Mouse (Mus musculus) bone marrow, adult 2 months (tissue): ENCODE measurements around the gene Parp1. TPM values are rescaled to one million over a fixed set of nuclear protein-coding genes. Genes with fewer than 3 reads are reported as not detected.

Source experiments
- H3K27ac ChIP-seq: fragments of 200-500 bp; 2 replicates; pipeline ENCODE4 v1.5.1; 2012; ENCODE audit warnings: low read depth, mild to moderate bottlenecking, control low read depth, inconsistent platforms, low read length; ENCODE audit not compliant: control insufficient read depth, poor library complexity, insufficient read depth
- H3K4me1 ChIP-seq: fragments of 200-500 bp; 2 replicates; pipeline ENCODE4 v1.6.1; 2011; ENCODE audit warnings: low read length; ENCODE audit not compliant: control insufficient read depth, insufficient read depth
- H3K4me3 ChIP-seq: fragments of 200-500 bp; replicated peaks from 2 replicates; pipeline ENCODE3; 2011; ENCODE audit warnings: mild to moderate bottlenecking, low read depth, low read length, control low read depth; ENCODE audit not compliant: control insufficient read depth
- CTCF ChIP-seq: fragments of 200-500 bp; IDR thresholded peaks from 2 replicates; pipeline ENCODE4 v1.5.1; 2011; ENCODE audit warnings: low read length, control low read depth; ENCODE audit not compliant: control insufficient read depth, insufficient read depth
- POLR2A ChIP-seq: fragments of 200-500 bp; IDR thresholded peaks from 2 replicates; pipeline ENCODE4 v1.6.1; 2011; ENCODE audit warnings: low read depth, mild to moderate bottlenecking, control low read depth, low read length, borderline replicate concordance; ENCODE audit not compliant: control insufficient read depth
- WGBS: fragments of 180-500 bp; shearing (Covaris S2); methylation state at CpG from one replicate; pipeline ENCODE4 v1.1.7; 2018; 5-methylcytosine and 5-hydroxymethylcytosine counted together
- polyA plus RNA-seq: library from polyadenylated mRNA; stranded (reverse); fragments of >200 nt; gene quantifications from 2 replicates; pipeline ENCODE4 v1.2.4, GENCODE M21; 2011; ENCODE audit warnings: low replicate concordance; ENCODE audit not compliant: missing spikeins, insufficient read depth, insufficient read length

The Parp1 gene
- polyA plus RNA-seq, 1 experiment = 57.7 TPM

- H3K4me1 ChIP-seq = peaks cover 1% of the 10 kb centered on the region; the same call in 1 of the 2 replicates
- no peak overlapping the region for H3K27ac ChIP-seq
- TF ChIP-seq POLR2A (no peak), CTCF (no peak)
- no peak overlapping the region for H3K4me3 ChIP-seq
- WGBS = 81% methylated on average over 7 of the region's 7 CpGs
Observed at GRCm38 (mm10) chr1:180549539-180550308, 19.0 kb upstream of the Parp1 start.

- no peak overlapping the region for H3K4me3 ChIP-seq
- peaks cover under 1% of the 10 kb centered on the region; the same call in 1 of the 2 replicates for H3K4me1 ChIP-seq
- no peak for TF ChIP-seq POLR2A
- peak; percentile 38; the same call in 1 of the 2 replicates for TF ChIP-seq CTCF
- WGBS = 51% methylated on average over 5 of the region's 5 CpGs
- H3K27ac ChIP-seq = no peak overlapping the region
Observed at GRCm38 (mm10) chr1:180550770-180551169, 18.0 kb upstream of the Parp1 start.

- H3K27ac ChIP-seq = no peak overlapping the region
- H3K4me3 ChIP-seq = no peak overlapping the region
- WGBS = 73% methylated on average over 5 of the region's 5 CpGs
- no peak for TF ChIP-seq CTCF
- no peak for TF ChIP-seq POLR2A
- no peaks in the 10 kb centered on the region for H3K4me1 ChIP-seq
Observed at GRCm38 (mm10) chr1:180556899-180557298, 11.8 kb upstream of the Parp1 start.

- H3K4me3 ChIP-seq = no peak overlapping the region
- 82% methylated on average over 8 of the region's 8 CpGs for WGBS
- TF ChIP-seq CTCF (no peak), POLR2A (no peak)
- H3K27ac ChIP-seq = no peak overlapping the region
- H3K4me1 ChIP-seq = no peaks in the 10 kb centered on the region; the same call in 1 of the 2 replicates
Observed at GRCm38 (mm10) chr1:180559454-180559853, 9.3 kb upstream of the Parp1 start.

- WGBS = 65% methylated on average over 3 of the region's 3 CpGs
- TF ChIP-seq CTCF = no peak
- no peak for TF ChIP-seq POLR2A
- Histone ChIP-seq H3K27ac (no peak overlapping the region), H3K4me3 (no peak overlapping the region), H3K4me1 (no peaks in the 10 kb centered on the region; the same call in 1 of the 2 replicates)
Observed at GRCm38 (mm10) chr1:180561187-180561586, 7.5 kb upstream of the Parp1 start.

- 83% methylated on average over 5 of the region's 5 CpGs for WGBS
- Histone ChIP-seq H3K4me3 (no peak overlapping the region), H3K4me1 (peaks cover 3% of the 10 kb centered on the region; the same call in 1 of the 2 replicates), H3K27ac (no peak overlapping the region)
- TF ChIP-seq CTCF (no peak), POLR2A (no peak)
Observed at GRCm38 (mm10) chr1:180564885-180565284, 3.8 kb upstream of the Parp1 start.

GRCm38 (mm10) chr1:180567761-180568160, 963 bp upstream of the Parp1 start:
- no peak for TF ChIP-seq CTCF
- WGBS = 73% methylated on average over 4 of the region's 4 CpGs
- Histone ChIP-seq H3K4me3 (no peak overlapping the region), H3K27ac (no peak overlapping the region), H3K4me1 (peaks cover 4% of the 10 kb centered on the region; the same call in 1 of the 2 replicates)

GRCm38 (mm10) chr1:180568248-180568647, 476 bp upstream of the Parp1 start:
- no peak overlapping the region for H3K27ac ChIP-seq
- TF ChIP-seq CTCF = no peak
- TF ChIP-seq POLR2A = no peak
- peaks cover 4% of the 10 kb centered on the region; the same call in 1 of the 2 replicates for H3K4me1 ChIP-seq
- WGBS = 53% methylated on average over 7 of the region's 7 CpGs
- H3K4me3 ChIP-seq = no peak overlapping the region

GRCm38 (mm10) chr1:180569453-180569852, 729 bp downstream of the Parp1 start:
- no peak for TF ChIP-seq POLR2A
- TF ChIP-seq CTCF = no peak
- peaks cover 4% of the 10 kb centered on the region; the same call in 1 of the 2 replicates for H3K4me1 ChIP-seq
- H3K4me3 ChIP-seq = peak overlapping the region; percentile 92
- under 1% methylated on average over 17 of the region's 17 CpGs for WGBS
- peak overlapping the region; percentile 82 for H3K27ac ChIP-seq
